Mouse (Mus musculus): ENCODE measurements around the gene Atf7.

Gene Atf7

DNA sequence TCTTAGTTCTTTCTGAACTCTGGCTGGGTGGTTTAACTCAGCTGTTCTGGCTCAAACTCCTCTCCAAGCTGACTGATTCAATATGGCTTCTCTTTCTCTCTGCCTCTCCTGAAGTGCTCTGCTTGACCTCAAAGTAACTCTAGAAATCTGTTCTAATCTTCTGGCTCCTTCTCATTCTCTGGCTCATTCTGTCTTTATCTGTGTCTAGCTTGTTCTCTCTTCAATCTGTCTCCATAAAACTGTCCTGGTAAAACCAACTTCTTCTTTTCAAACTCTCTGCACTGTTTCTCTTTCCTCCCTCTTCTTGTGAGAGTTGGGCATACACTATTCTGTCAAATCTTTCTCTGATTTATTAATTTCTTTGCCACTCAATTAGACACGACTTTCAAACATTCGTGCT is 57.4 kb downstream of the Atf7 start:
- in situ Hi-C loops (cut with MboI; ENCODE audit: low pct_unique_long_range_greater_than_20kb in 1 of 2, low sequenced_read_pairs in 2 of 2, unreplicated experiment in 1 of 2) = no loop called here

DNA sequence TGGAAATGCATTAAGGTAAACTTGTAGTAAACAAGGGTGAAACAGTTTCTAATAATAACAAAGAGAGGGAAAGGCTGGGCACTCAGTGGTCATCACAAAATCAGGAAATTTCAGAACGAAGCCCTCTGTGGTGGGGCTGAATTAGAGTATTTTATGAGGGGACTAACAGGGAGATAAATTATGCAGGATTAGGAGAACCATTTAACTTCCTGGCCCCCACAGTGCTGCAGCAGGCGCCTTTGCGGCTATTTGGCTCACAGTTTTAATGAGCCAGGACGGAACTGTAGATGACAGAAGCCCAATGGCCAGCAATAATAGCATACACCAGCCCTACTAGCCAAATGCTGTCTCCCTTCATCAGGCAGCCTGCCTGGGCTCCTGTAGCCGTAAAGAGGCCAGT is 61.6 kb downstream of the Atf7 start:
- in situ Hi-C loops (cut with MboI; ENCODE audit: low pct_unique_long_range_greater_than_20kb in 1 of 2, low sequenced_read_pairs in 2 of 2, unreplicated experiment in 1 of 2) = no loop called here

DNA sequence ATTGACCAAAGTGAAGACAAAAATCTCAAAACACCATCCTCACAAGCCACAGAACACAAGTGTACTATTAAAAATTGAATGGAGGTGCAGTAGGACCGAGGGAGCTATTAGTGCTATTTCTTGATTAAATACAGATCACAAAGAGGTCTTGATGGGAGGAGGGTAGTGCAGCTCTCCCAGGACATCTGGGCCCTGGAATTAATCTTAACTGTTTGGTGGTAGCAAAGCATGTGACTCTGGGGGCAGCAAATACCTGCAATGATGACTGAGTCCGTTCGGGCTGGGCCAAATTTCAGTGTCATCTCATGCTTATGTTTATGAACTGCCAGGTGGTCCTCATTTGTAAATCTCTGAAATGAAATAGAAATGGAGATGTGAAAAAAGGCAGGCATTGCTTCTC is 62.2 kb downstream of the Atf7 start:
- in situ Hi-C loops (cut with MboI; ENCODE audit: low pct_unique_long_range_greater_than_20kb in 1 of 2, low sequenced_read_pairs in 2 of 2, unreplicated experiment in 1 of 2) = no loop called here

DNA sequence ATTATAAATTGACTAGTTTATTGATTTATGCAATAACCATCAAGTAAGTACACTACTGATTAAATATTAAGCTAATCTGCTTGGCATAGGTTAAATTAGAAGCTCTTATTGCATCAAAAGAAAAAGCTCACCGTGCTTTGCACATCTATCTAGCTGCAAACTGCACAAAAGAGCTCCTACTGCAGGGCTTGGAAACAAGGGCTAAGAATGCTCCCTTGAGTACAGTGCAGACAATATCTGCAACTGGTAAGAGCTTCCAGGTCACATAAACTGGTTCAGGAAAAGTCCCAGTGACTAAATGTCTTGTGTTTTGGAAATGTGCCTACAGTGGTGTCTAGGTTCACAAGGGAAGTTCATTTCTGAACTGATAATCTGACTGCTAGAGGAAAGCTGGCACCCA is 62.8 kb downstream of the Atf7 start:
- in situ Hi-C loops (cut with MboI; ENCODE audit: low pct_unique_long_range_greater_than_20kb in 1 of 2, low sequenced_read_pairs in 2 of 2, unreplicated experiment in 1 of 2) = no loop called here

DNA sequence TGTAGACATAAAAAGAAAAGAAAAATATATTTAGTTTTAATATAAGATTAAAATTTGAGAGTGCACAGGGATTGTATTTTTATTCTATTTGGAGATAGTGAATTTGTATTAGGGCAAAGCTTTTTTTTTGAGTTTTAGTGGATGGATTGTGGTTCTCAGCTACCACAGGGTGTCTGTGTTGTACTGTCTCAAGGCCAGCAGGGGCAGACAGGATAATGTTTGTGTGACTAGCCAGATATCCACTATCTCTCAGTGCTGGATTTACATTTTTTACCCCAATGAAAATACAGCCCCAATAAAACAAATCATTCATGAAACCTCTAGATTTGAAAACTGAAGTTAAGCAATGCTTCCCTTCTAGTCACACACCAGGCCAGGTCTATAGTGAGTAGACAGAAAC is 67.7 kb downstream of the Atf7 start:
- in situ Hi-C loops (cut with MboI; ENCODE audit: low pct_unique_long_range_greater_than_20kb in 1 of 2, low sequenced_read_pairs in 2 of 2, unreplicated experiment in 1 of 2) = no loop called here

DNA sequence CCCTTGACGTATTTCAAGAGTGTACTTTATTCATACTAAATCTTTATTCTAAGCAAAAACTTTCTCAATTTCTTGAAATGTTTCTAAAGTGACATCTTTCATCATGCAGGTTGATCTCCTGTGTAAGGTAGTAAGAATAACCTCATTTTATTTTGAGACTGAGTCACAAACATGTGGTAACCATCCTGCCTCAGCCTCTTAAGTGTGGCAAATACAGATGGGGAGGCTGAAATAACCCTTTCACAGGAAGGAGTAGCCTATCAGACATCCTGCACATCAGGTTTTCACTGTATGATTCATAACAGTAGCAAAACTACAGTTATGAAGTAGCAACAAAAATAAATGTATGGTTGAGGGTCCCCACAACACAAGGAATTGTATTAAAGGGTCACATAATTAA is 69.7 kb downstream of the Atf7 start:
- in situ Hi-C loops (cut with MboI; ENCODE audit: low pct_unique_long_range_greater_than_20kb in 1 of 2, low sequenced_read_pairs in 2 of 2, unreplicated experiment in 1 of 2) = no loop called here

DNA sequence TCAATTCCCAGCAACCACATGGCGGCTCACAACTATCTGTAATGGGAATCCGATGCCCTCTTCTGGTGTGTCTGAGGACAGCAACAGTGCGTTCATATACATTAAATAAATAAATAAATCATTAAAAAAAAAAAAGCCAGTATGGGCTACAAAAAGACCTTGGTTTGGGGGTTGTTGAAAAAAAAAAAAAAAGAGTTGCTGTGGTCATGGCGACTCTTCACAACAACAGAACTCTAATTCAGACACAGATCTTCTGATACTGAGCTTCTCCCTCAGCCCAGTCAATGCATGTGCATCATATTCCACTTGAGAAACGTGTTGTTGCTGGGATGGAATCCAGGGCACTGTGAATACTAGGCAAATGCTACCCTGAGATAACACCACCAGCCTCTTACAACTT is 72.7 kb downstream of the Atf7 start:
- in situ Hi-C loops (cut with MboI; ENCODE audit: low pct_unique_long_range_greater_than_20kb in 1 of 2, low sequenced_read_pairs in 2 of 2, unreplicated experiment in 1 of 2) = no loop called here

DNA sequence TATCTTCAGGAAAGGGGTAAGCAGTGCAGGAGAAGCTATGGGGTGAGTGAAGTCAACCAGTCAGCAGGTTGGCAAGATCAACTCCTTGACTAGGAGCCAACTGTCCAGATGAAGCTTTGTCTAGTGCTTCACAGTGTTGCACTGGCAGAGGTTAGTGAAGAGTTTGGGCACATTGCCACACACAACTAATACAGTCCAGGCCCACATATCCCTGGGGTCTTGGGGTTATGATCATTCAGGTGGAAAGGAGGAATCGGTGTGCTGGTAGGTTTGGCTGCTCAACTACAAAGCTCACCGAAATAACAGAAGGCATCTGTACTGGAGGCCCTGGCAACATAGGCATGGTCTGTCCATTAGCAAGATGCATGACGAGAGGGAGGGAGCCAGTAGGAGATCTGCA is 77.8 kb downstream of the Atf7 start:
- in situ Hi-C loops (cut with MboI; ENCODE audit: low pct_unique_long_range_greater_than_20kb in 1 of 2, low sequenced_read_pairs in 2 of 2, unreplicated experiment in 1 of 2) = no loop called here

DNA sequence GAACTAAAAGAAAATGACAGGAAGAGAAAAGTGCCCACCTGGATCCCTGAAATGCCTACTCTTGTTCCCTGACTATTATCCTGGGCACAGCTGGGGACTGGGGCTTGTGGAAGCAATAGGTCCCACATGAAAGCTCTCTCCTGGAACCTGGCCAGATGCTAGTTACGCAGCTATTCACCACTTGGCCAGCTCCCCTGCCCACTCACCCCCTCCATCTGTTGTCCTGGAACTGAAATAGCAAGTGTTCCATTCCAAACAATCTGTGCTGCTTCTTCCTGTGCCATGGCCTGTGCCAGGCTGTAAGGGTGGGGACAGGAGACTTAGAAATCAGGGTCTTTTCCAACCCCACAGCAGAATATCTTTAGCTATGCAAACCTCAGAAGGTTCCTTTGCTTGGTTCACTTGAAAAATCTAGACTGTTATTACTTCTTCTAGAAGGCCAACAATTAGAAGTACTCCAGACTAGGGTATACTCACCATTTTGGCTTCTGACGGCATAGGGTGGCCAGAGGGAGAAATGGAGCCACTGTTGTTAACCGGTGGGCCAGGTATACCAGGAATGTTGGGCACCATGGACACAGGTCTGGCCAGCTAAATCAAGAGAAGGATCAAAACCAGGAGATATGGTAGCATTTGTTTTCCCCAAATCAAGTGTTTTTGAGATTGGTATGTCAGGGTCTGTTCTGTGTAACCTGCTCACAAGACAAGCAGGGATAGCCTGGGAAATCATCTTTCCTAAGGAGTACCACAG is 78.4 kb downstream of the Atf7 start:
- in situ Hi-C loops (cut with MboI; ENCODE audit: low pct_unique_long_range_greater_than_20kb in 1 of 2, low sequenced_read_pairs in 2 of 2, unreplicated experiment in 1 of 2) = no loop called here

DNA sequence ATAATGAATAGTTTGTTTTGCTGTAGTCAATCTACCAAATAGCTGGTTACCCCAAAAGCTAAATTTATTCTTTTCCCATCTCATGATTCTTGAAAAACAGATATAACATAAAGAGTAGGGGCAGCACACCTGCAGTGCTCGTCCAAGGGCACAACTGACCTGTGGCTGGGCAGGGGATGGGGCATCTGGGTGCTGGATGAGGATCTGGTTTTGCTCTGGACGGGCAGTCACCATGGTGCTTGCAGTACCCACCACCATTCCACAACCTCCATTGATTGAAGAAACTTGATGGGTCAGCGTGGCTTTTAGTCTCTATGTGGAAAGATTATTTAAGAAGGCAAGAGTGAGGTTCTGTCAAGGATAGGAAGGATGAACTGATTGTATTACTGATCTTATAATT is 79.0 kb downstream of the Atf7 start:
- in situ Hi-C loops (cut with MboI; ENCODE audit: low pct_unique_long_range_greater_than_20kb in 1 of 2, low sequenced_read_pairs in 2 of 2, unreplicated experiment in 1 of 2) = no loop called here

DNA sequence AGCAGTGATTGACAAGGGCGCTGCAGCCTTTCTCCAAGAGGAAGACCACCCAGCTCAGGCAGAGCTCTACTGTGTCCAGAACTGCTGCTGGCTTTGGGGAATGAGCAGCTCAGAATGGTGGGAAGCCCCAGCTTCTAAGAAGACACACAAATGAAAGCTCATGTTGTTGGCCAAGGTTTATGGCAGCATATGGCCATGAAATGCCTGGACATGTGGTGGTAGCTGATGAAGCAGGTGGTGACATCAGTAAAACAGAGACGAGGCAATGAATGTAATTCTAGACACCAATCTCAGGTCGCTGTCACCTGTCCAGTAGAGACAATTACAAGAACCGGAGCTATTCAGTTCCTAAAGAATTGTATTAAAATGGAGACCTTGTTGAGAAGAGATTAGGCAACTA is 80.5 kb downstream of the Atf7 start:
- in situ Hi-C loops (cut with MboI; ENCODE audit: low pct_unique_long_range_greater_than_20kb in 1 of 2, low sequenced_read_pairs in 2 of 2, unreplicated experiment in 1 of 2) = no loop called here

DNA sequence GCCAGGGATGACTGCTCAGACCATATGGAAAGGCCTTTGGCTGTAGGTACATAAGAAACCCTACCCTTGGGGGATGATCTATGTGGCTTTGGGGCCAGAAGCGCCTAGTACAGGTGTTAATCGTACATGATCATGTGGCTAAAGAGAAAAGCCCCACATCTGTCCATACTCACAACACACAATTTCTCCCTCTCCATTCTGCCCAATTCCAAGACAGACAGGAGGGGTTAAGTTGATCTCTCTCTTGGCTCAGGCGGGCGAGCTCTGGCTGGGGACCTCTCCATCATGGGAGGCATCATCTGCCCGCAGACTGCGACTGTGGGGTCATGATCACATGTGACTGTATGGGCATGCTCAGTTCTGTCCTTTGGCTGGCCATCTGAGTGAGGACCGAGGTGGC is 91.3 kb downstream of the Atf7 start:
- in situ Hi-C loops (cut with MboI; ENCODE audit: low pct_unique_long_range_greater_than_20kb in 1 of 2, low sequenced_read_pairs in 2 of 2, unreplicated experiment in 1 of 2) = no loop called here

DNA sequence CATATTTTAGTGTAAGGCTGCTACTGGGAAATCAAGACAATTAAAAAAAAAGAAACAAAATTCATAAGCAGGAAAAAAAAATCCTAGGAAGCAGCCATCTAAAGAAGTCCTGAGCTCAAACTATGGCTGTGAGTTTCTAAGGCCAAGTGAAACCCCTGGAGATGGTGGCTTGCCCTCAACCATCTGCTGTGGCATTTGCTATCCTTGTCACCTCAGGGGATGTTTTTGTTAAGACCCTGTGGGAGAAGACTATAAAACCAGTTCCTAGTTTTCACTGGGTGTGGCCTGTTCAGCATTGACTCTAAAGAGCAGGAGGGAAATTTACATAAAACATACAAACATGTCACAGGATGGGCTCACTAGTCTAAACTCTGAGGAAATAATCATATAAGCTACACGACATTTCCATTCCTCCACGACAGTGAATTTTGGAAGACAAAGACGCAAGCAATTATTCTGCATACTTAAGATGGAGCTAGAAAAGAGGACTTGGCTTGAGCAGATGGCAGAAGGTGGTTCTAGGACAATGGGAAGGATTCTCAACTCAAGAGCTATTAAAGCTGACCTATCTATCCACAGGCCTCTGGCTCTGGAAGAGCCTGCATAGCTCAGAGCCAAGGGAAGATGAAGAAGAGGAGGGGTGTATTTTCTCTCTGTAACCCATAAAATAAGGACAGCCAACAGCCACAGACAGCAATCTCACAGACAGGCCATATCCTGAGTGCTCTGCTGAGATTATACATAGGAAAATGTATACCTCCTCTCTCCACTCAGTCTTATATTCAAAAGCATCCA is 93.0 kb downstream of the Atf7 start:
- in situ Hi-C loops (cut with MboI; ENCODE audit: low pct_unique_long_range_greater_than_20kb in 1 of 2, low sequenced_read_pairs in 2 of 2, unreplicated experiment in 1 of 2) = no loop called here

DNA sequence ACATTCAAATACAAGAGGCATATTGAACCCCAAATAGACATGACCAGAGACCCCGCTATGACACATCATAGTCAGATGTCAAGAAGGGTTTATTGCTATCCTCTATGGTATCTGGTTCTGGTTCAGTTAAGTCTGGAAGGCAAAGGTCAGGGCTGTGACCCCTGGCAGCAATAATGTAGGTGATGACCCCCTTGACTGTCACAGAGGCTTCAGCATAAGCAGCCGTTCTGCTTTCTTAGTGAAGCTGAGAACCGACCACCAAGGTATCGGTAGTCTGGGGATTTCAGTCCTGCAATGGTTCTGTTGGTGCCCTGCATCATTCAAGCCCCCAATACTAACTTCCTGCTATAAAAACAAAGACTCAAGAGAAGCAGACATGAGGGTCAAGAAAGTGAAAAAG is 93.7 kb downstream of the Atf7 start:
- in situ Hi-C loops (cut with MboI; ENCODE audit: low pct_unique_long_range_greater_than_20kb in 1 of 2, low sequenced_read_pairs in 2 of 2, unreplicated experiment in 1 of 2) = no loop called here

DNA sequence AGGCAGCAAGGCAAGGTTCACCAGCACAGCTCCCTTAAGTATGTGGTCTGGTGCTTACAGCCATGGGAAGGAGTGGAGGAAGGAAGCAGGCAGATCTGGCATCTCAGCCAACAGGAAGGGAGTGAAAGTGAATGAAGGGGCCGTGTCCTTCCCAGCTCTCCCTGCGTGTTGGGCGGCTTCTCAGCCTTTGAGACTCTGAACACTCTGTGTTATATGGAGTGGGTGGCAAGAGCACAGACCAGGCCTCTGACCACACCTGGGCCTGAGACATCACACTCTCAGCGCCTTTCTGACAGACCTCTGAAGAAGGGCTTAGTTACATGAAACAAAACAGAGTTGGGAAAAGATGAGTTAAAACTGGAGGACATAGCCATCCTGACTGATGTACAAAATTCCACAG is 94.7 kb downstream of the Atf7 start:
- in situ Hi-C loops (cut with MboI; ENCODE audit: low pct_unique_long_range_greater_than_20kb in 1 of 2, low sequenced_read_pairs in 2 of 2, unreplicated experiment in 1 of 2) = no loop called here

DNA sequence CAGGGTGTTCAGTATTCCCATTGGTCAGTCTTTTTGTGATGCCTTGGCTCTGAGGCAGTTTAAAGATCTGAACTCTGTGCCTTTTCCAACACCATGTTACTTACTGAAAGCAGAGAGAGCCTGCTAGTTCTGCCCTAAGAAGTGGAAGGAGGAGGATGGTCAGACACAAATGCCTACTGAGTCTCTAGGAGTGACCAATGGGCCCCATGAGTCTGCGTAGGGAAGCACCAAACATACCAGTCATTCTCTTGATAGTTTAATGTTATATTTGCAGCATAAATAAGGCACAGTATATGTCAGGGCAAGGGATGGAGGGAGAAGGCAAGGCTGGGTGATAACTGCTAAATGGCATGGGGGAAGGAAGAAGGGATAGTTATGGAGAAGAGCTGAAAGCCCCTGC is 96.9 kb downstream of the Atf7 start:
- in situ Hi-C loops (cut with MboI; ENCODE audit: low pct_unique_long_range_greater_than_20kb in 1 of 2, low sequenced_read_pairs in 2 of 2, unreplicated experiment in 1 of 2) = no loop called here

DNA sequence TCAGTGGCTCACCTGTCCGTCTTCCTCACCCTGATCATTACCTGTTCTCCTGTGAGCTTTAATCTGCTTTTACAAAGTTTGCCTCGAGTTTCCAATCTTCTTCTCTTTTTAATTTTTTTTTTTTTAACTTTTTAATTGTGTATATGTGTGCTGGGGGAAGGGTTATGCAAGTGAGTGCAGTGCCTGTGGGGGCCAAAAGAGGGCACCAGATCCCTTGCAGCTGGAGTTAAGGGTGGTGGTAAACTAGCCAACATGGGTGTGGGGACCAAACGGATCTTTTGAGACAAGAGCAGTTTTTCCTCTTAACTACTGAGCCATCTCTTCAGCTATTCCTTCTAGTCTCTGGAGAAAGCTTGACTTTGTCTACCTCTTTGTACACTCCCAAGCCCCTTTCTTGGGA is 97.3 kb downstream of the Atf7 start:
- in situ Hi-C loops (cut with MboI; ENCODE audit: low pct_unique_long_range_greater_than_20kb in 1 of 2, low sequenced_read_pairs in 2 of 2, unreplicated experiment in 1 of 2) = no loop called here

DNA sequence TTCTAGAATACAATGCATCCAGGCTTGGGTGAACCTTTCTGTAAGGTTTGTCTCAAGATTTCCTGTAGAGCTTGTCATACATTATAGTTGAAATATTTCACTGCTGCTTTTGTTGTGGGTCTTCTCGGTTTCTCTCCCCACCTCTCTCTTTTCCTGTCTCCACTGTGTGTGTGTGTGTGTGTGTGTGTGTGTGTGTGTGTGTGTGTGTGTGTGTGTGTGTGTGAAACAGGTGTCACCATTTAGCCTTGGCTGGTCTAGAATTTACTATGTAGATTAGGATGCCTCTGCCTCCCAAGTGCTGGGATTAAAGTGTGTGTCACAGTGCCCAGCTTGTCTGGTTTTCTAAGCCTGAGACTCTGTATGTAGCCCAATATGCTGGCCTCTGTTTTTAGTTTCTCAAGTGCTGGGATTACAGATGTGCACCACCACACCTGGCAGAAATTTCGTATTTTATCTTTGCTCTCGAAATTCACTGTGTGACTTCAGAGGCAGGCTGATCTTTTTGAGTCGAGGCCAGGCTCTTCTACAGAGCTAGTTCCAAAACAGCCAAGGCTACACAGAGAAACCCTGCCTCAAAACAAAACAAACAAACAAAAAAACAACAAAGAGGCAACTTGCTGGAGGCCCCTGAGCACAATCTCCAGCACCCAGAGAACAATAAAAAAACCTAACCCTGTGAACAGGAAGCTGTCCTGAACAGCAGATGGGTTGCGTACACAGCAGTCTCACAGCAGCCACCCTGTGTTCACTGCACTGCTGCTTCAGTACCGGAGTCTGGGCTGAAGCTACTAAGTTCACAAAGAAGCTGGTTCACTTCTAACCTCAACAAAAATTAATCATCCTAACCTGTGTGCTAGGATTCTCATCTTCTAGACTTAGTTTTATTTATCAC is 98.9 kb downstream of the Atf7 start:
- in situ Hi-C loops (cut with MboI; ENCODE audit: low pct_unique_long_range_greater_than_20kb in 1 of 2, low sequenced_read_pairs in 2 of 2, unreplicated experiment in 1 of 2) = no loop called here

DNA sequence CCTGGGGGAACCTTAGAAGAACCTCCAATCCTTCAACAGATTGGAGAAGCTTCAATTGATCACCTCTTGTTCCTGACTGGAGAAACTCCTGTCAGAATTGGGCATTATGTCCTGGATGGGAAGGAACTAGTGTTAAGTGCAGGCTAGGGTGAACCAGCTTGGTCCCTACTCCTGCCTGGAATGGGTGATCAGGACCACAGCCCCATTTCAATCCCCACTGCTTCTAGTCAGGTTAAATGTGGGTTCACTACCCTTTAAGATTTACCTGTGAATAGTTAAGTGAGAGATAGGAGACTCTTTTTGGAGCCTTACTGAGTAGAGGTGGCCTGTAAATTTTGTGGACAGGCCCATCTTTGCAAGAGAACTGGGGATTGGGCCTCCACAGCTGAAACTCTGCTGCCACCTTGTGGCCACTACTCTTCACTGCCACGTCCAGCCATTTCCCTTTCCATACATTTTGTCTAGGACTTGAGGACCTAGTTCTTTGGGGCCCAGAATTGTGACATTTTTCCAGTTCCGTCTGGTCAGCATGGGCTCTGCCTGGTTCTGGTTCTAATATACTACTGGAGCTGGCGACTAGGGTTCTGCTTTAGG is 100.3 kb downstream of the Atf7 start, which contains the start of gene Npff:
Npff (minus strand) TSS at position 51 of the 594 bp plus-strand sequence.
- in situ Hi-C loops (cut with MboI; ENCODE audit: low pct_unique_long_range_greater_than_20kb in 1 of 2, low sequenced_read_pairs in 2 of 2, unreplicated experiment in 1 of 2) = no loop called here

Data from mouse embryonic stem cell (cell line).